Mouse (Mus musculus) limb, embryonic 14.5 days (tissue): ENCODE measurements around the gene Olfr606. TPM values are rescaled to one million over a fixed set of nuclear protein-coding genes. Genes with fewer than 3 reads are reported as not detected.
"Not testable (repeated sequence)": the region's sequence is repeated elsewhere in the genome, so short reads cannot be mapped to it uniquely, and the experiment has no call there.

Experiments used
- ATAC-seq: fragments of 200-750 bp; cut with Nextera tagmentation; 2 replicates; pipeline ENCODE4 v1.8.0; 2017; ENCODE audit warnings: low read depth, moderate number of reproducible peaks, moderate TSS enrichment; ENCODE audit not compliant: low FRiP score
- DNase-seq: peaks from one replicate; pipeline ENCODE4 v3.0.0-alpha.2; 2015; ENCODE audit warnings: low spot score
- H3K27ac ChIP-seq: fragments of 300-500 bp; sonication (generic); replicated peaks from 2 replicates; pipeline ENCODE4 v1.5.1; 2014; ENCODE audit warnings: low read depth, mild to moderate bottlenecking, low read length, moderate library complexity, mixed read lengths
- H3K27me3 ChIP-seq: fragments of 300-500 bp; sonication (generic); 2 replicates; pipeline ENCODE4 v1.6.1; 2014; ENCODE audit warnings: low read length, mixed read lengths; ENCODE audit not compliant: control insufficient read depth, insufficient read depth
- H3K36me3 ChIP-seq: fragments of 300-500 bp; sonication (generic); 2 replicates; pipeline ENCODE4 v1.6.1; 2014; ENCODE audit warnings: mild to moderate bottlenecking, low read length, moderate library complexity, mixed read lengths; ENCODE audit not compliant: control insufficient read depth, insufficient read depth
- H3K4me1 ChIP-seq: fragments of 300-500 bp; sonication (generic); 2 replicates; pipeline ENCODE4 v1.6.1; 2014; ENCODE audit warnings: antibody characterized with exemption, low read length, mixed read lengths; ENCODE audit not compliant: control insufficient read depth, insufficient read depth
- H3K4me2 ChIP-seq: fragments of 300-500 bp; sonication (generic); replicated peaks from 2 replicates; pipeline ENCODE4 v1.6.1; 2014; ENCODE audit warnings: low read depth, mild to moderate bottlenecking, low read length, moderate library complexity; ENCODE audit not compliant: severe bottlenecking
- H3K4me3 ChIP-seq: fragments of 300-500 bp; sonication (generic); replicated peaks from 2 replicates; pipeline ENCODE4 v1.5.1; 2014; ENCODE audit warnings: low read length
- H3K9ac ChIP-seq: fragments of 300-500 bp; sonication (generic); 2 replicates; pipeline ENCODE4 v1.6.1; 2014; ENCODE audit warnings: mild to moderate bottlenecking, low read depth, low read length, moderate library complexity; ENCODE audit not compliant: severe bottlenecking
- H3K9me3 ChIP-seq: fragments of 300-500 bp; sonication (generic); 2 replicates; pipeline ENCODE4 v1.6.1; 2016; ENCODE audit warnings: low read length; ENCODE audit not compliant: control insufficient read depth
- POLR2A ChIP-seq: fragments of 200-500 bp; IDR thresholded peaks from 2 replicates; pipeline ENCODE4 v1.8.0; 2012; ENCODE audit warnings: inconsistent platforms, mild to moderate bottlenecking, moderate library complexity, borderline replicate concordance; ENCODE audit not compliant: insufficient read depth, insufficient read length; ENCODE audit errors: extremely low read depth
- WGBS: fragments of 180-500 bp; shearing (Covaris S2); extraction: QIAGEN DNeasy Blood & Tissue Kit; methylation state at CpG from one replicate; pipeline ENCODE4 v1.1.7; 2014; 5-methylcytosine and 5-hydroxymethylcytosine counted together
- polyA plus RNA-seq, 2 experiments: library from polyadenylated mRNA; depleted of rRNA in 1 of 2; stranded (reverse) in 1 of 2; unstranded in 1 of 2; fragments of >200 nt; fragmentation: Nextera tagmentation in 1 of 2; extraction: Ambion mirVana in 1 of 2; gene quantifications; 2 replicates each; pipeline versions ENCODE4 v1.2.1 to v1.2.3; 2012 to 2014

Gene Olfr606
- polyA plus RNA-seq (2012; rRNA removed) (not detected in 2 replicates), polyA plus RNA-seq (2014; fragmentation: Nextera tagmentation; extraction: Ambion mirVana) (not detected in 2 replicates)

DNA sequence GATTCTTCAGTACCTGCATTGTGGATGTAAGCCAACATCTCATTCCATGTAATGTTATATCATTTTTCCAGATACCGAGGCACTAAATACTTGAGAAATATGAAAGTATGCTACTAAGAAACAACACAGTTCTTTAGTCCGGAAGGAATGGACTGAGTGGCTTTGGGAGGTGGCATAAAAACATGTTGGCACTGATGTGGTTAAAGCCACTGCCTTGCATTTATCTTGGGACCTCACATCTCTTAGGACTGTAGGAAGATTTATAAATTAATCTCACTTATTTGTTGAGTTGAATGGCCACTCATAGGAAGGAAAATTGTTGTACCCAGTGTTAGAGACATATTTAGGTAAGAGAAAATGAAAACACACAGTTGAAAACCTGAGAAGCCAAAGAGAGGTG, at the start of gene Olfr606:
TSS of gene Olfr606 (plus strand) at position 301 of the 400 bp plus-strand sequence.
- no peaks in the 10 kb centered on the region for H3K36me3 ChIP-seq
- no peak for ATAC-seq

DNA sequence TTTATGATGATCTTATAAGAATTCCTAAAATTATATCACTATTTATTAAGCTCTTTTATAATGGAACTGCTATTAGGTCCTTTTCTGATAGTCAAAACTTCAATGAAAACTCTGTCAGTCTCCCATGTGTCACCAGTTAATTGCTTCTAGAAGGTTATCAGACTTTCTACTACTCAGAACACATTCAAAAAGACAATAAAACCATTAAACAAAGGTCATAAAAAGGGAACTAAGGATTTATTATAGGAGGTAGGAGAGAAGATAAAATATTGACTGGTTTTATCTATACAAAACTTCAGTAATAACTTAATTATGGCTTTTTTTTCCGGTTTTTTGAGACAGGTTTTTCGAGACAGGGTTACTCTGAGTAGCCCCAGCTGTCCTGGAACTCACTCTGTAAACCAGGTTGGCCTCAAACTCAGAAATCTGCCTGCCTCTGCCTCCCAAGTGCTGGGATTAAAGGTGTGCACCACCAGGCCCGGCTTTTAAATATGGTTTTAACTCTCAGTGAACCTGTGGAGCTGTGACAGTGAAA, 42.3 kb upstream of the Olfr606 start:
- H3K4me1 ChIP-seq, H3K9ac ChIP-seq, H3K27ac ChIP-seq, H3K9me3 ChIP-seq, H3K4me3 ChIP-seq, ATAC-seq, H3K27me3 ChIP-seq, DNase-seq, H3K4me2 ChIP-seq, H3K36me3 ChIP-seq: not testable (repeated sequence)
- WGBS = 75% methylated on average over 3 of the region's 3 CpGs

More for the DNA sequence above, at the start of gene Olfr606:
- 89% methylated on average over 2 of the region's 2 CpGs for WGBS
- Histone ChIP-seq H3K4me3 (no peak within 1 kb of the TSS), H3K4me1 (no peaks in the 10 kb centered on the region), H3K9me3 (no peaks in the 10 kb centered on the region), H3K9ac (no peak within 1 kb of the TSS), H3K27me3 (no peaks in the 10 kb centered on the region), H3K27ac (no peak within 1 kb of the TSS), H3K4me2 (no peak within 1 kb of the TSS)
- no peak for DNase-seq
- no peak for TF ChIP-seq POLR2A

DNA sequence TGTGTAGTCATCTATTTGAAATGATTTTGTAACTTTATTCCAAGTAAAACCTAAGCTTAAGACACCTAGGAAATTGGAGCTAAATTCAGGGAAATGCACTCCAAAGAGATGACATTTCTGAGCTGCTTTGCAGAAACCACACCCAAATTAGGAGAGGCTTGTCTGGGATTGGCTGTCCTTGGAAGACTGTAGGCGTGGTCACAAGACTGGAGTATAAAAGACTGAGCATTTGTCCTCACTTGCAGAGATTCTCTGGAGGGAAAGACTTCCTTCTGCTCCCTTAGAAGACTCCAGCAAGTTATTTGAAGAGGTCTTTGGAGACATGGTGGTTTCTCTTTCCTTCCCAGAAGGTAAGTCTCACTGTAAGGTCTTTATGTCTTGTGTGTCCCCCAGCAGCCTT, 34.1 kb upstream of the Olfr606 start, which contains the start of gene Usp17lc:
TSS of gene Usp17lc (plus strand) at position 301 of the 400 bp plus-strand sequence.
- H3K4me3 ChIP-seq = not testable (repeated sequence)
- 58% methylated on average over 1 of the region's 1 CpGs for WGBS

GRCm38 (mm10) chr7:103445339-103445738, 3.5 kb upstream of the Olfr606 start, which contains the start of gene Olfr605:
Gene Olfr605 (minus strand): TSS chr7:103445439.
- ATAC-seq = no peak
- Histone ChIP-seq H3K9me3 (no peaks in the 10 kb centered on the region), H3K9ac (no peak within 1 kb of the TSS), H3K4me1 (no peaks in the 10 kb centered on the region), H3K27me3 (no peaks in the 10 kb centered on the region), H3K4me2 (no peak within 1 kb of the TSS), H3K27ac (no peak within 1 kb of the TSS), H3K36me3 (no peaks in the 10 kb centered on the region), H3K4me3 (no peak within 1 kb of the TSS)
- DNase-seq = no peak
- TF ChIP-seq POLR2A = no peak
- 90% methylated on average over 1 of the region's 1 CpGs for WGBS

More for the DNA sequence above, 34.1 kb upstream of the Olfr606 start, which contains the start of gene Usp17lc:
- H3K4me1 ChIP-seq, H3K27me3 ChIP-seq, H3K9ac ChIP-seq, H3K27ac ChIP-seq, DNase-seq, H3K9me3 ChIP-seq, H3K36me3 ChIP-seq, H3K4me2 ChIP-seq, ATAC-seq: not testable (repeated sequence)

GRCm38 (mm10) chr7:103460590-103460989, 11.7 kb downstream of the Olfr606 start:
- WGBS = 88% methylated on average over 5 of the region's 5 CpGs
- TF ChIP-seq POLR2A = no peak
- Histone ChIP-seq H3K4me1 (no peaks in the 10 kb centered on the region), H3K27me3 (no peaks in the 10 kb centered on the region), H3K36me3 (no peaks in the 10 kb centered on the region), H3K4me3 (no peak overlapping the region), H3K27ac (no peak overlapping the region), H3K9ac (no peak overlapping the region), H3K4me2 (no peak overlapping the region), H3K9me3 (no peaks in the 10 kb centered on the region)
- DNase-seq = no peak
- ATAC-seq = no peak

DNA sequence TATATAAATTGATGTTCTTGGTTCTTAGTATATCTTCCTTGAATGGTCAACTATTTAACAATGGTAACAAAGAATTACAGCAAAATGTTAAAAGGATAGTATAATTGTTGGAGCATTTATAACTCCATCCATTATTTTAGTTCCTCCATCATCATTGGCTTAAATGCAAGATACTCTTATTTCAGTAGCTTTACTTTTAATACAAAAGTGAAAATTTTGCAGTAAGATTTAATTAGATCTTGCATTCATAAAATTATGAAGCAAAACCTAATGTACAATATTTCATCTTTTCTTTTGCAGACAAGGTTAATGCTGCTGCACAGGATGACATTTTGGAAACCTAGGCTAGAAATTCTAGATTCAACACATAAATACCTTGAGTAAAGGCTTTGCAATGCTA, 20.7 kb downstream of the Olfr606 start, which contains the start of gene Olfr608:
TSS of gene Olfr608 (plus strand) at position 301 of the 400 bp plus-strand sequence.
- Histone ChIP-seq H3K4me3 (no peak within 1 kb of the TSS), H3K4me2 (no peak within 1 kb of the TSS), H3K4me1 (no peaks in the 10 kb centered on the region), H3K27ac (no peak within 1 kb of the TSS), H3K9ac (no peak within 1 kb of the TSS), H3K36me3 (no peaks in the 10 kb centered on the region), H3K27me3 (no peaks in the 10 kb centered on the region), H3K9me3 (no peaks in the 10 kb centered on the region)
- TF ChIP-seq POLR2A = no peak
- ATAC-seq (no peak), DNase-seq (no peak)

DNA sequence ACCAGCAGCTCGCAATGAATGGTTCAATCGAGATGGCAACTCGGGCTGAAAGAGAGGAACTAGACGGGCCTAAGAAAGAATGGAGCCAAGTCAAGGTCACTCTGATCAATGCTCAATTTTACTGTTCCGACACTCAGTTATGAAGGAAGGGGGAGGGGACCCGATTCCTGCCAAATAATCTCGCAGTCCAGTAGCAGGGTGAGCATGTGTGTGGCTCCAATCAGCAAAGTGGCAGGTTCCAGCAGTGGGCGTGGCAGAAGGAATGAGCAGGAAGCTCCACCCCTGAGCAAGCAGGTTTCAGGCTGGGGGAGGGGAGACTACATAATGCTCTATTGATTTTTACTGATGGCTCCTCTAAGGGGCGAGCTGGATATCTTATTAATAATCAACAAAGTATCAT, 28.3 kb downstream of the Olfr606 start:
- not testable (repeated sequence) for H3K4me1 ChIP-seq, H3K27me3 ChIP-seq, H3K27ac ChIP-seq, H3K4me2 ChIP-seq, H3K36me3 ChIP-seq, H3K4me3 ChIP-seq, H3K9me3 ChIP-seq, H3K9ac ChIP-seq, DNase-seq, ATAC-seq
- WGBS = 85% methylated on average over 9 of the region's 9 CpGs
